Mouse (Mus musculus) frontal cortex, adult (tissue): ENCODE measurements around the gene Klhdc2.

ENCODE experiments used
- ATAC-seq: cut with Nextera tagmentation; 2 replicates; pipeline ENCODE4 v1.9.2; 2017; ENCODE audit warnings: mild to moderate bottlenecking, moderate library complexity, mixed read lengths; ENCODE audit not compliant: low TSS enrichment

Klhdc2 gene

DNA sequence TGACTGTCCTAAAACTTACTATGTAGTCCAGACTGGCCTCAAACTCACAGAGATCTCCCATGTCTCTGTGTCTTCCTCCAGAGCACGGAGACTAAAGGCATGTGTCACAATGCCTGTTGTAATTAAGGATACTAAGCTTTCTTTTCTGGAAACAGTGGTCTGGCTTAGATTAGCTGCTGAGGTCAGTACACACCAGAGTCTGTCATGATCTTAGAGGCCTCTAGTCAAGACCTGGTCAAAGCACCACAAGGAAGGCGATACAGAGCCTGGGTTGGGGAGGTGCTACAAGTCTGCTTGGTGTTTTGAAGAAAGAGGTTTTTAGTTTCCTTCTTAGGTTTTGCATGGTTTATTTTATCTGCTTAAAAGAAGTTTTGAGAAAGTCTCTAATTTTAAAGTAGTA lies 3.9 kb downstream of the Klhdc2 start:
- ATAC-seq = no peak

DNA sequence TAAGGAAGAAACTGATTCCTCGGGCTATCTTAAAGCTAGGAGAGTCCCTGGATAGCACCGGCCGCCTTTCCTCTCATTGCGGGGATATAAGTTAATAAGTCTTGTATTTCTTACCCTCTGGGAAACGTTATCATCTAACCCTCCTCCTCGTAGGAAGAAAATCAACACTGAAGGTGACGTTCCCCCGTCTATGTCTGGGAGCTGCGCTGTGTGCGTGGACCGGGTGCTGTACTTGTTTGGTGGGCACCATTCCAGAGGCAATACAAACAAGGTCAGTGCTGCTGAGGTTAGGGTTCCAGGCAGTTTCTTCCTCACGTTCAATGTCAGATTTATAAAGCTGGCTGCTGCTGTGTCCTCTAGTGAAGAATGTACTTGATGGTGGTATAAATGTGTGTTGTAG lies 5.7 kb downstream of the Klhdc2 start:
- no peak for ATAC-seq

DNA sequence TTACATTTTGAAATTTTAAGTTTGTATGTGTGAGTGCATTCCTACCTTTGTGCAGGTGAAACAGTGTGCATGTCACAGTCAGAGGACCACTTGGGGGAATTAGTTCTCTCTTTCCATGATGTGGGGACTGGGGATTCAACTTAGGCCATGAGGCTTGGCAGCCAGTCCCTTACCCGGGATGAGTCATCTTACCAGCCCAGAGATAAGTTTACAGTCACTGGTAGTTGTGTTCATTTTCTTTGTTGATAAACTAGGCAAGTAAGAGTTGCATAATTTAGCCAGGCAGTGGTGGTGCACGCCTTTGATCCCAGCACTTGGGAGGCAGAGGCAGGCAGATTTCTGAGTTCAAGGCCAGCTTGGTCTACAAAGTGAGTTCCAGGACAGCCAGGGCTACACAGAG lies 7.6 kb downstream of the Klhdc2 start:
- no peak for ATAC-seq

DNA sequence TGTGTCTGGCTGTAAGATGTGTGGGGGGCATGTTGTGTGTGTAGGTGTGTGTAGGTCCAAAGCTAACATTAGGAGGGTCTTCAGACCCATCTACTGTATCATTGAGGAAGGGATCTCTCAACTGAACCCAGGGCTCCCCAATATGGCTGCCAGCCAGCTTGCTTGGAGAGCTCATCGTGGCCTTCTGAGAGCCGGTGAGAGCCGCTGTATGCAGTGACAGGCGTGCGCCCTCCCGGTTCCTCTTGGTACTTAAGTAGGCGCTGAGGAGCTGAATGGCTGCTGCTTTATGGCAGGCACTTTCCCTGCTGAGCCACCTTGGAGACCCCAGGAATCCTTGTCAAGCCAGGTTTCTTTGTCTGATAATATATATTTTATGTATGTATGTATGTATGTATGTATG lies 9.9 kb downstream of the Klhdc2 start:
- no peak for ATAC-seq

DNA sequence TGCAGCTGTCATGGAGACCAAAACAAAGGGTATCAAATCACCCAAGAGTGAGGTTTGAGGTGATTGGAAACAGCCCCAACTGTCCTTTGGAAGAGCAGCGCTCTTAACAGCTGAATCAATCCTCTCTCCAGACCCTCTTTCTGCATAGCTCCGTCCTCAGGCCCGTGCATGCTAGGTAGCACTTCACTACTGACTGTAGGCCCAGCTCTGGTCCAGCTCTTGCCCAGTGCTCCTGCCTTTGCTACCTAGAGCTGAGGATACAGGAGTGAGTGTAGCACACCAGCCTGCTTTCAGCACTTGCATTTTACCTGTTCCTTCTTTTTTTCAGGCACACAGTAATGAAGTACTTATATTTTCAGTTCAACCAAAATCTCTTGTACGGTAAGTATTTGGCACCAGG lies 13.2 kb downstream of the Klhdc2 start:
- ATAC-seq = no peak

DNA sequence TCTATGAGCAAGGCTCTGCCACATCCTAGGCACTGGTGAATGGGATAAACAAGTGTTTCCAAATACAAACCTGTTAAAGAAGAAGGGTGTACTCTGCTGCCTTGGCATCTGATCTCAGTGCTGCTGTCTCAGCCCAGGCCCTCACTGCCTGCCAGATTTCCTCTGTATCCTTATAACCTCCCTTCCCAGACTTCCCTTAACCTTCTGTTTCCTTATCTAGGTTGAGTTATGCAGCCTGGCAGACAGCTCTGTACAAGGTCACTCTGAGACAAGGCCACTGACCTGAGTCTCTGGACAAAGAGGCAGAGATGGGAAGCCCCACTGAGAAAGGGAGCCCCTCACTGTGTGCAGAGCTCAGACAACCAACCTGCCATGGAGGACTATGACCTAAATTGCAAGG lies 21.9 kb downstream of the Klhdc2 start:
- no peak for ATAC-seq

DNA sequence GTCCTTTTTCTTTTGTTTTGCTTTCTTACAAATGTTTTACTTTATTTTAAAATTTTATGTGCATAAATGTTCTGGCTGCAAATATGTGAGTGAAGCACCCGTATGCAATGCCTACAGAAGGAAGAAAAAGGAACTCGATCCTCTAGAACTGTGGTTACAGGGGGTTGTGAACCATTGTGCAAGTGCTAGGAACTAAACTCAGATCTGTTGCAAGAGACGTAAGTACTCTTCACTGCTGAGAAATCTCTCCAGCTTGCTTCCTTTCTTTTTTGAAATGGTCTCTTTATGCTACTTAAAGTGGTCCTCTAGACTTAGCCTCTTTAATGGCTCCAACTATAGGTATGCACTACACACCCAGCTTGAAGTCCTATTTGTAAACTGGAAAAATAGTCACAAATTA lies 34.7 kb downstream of the Klhdc2 start:
- no peak for ATAC-seq

DNA sequence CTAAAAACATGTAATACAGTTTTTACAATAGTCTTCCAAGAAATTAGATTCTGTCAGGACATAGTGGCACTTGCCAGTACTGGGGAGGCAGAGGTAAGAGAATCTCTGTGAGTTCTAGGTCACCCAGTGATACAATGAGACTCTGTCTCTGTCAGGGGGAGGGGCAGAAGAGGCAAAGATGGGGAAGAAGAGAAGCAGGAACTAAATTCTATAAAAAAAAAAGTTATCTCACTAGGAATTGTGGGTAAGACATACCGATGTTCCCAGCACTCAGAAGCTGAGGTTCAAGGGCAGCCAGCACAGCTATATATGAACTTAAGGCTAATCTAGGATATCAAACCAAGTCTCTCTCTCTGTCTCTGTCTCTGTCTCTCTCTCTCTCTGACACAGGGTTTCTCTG lies 35.7 kb downstream of the Klhdc2 start:
- no peak for ATAC-seq

DNA sequence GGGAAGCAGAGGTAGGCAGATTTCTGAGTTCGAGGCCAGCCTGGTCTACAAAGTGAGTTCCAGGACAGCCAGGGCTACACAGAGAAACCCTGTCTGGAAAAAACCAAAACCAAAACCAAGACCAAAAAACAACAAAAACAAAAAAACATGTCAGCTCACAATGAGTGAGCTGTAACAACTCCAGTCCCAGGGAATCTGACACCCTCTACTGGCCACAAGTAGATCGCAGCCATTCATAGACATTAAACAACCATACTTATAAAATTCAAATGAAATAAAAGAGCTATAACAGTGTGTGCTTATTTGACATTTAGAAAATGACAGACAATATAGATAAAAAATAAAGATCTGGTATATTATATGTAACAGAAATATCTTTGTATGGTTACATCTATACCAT lies 37.1 kb downstream of the Klhdc2 start:
- no peak for ATAC-seq

DNA sequence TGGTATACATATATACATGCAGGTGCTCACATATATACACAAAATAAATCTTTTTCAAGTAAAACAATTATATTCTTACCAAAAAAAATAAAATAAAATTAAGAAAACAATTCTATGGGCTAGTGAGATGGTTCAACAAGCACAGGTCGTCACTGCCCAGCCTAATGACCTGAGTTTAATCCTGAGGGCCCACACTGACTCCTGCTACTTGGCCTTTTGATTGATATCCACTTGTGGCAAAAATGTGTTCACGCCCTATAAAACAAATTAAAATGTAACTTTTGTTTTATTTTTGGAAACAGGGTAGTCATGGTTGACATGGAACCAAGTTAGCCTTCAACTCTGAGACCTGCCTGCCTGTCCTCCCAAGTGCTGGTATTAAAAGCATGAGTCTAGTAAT lies 53.4 kb downstream of the Klhdc2 start:
- ATAC-seq = no peak

DNA sequence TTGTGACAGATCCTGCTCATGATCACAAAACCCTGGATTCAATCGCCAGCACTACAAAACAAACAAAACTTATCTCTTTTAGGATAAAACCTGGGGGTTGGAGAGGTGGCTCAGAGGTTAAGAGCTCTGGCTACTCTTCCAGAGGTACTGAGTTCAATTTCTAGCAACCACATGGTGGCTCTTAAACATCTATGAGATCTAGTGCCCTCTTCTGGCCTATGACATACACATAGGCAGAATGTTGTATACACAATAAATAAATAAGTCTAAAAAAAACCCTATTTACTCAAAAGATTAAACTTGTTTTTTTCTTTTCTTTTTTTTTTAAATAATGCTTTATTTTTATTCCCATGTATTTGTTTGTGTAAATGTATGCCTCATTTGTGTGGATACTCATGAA lies 55.2 kb downstream of the Klhdc2 start:
- no peak for ATAC-seq

DNA sequence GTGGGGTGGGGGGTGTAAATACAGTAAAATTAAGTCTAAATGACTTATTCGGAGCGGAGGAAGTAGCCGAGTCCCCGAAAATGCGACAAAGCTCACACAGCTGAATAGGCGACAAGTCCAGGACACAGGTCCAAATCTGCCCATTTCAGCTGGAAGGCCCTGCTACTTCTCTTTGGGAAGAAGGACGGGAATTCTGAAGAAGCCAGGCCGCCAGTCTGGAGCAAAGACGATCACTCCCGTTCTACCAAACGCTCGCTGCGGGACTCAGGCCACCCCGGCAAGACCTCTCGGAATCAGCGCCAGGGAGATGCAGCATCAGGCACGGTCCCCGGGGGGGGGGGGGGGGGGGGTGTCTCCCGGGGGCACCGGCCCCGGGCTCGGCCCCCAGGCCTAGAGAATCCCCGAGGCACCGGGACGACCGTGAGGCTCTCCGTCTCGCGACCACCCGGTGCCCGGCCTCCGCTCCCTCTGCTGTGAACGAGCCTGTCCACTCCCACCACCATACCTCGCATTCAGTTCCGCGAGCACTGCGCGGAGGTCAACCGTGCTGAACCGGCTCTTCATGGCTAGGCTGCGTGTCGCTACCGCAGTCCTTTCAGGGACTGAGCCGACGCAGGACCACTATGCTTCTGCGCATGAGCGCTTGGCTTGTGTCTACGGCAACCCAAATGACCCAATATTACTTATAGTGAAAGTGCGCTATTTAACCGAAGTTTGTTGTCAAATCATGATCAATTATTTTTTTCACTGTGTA lies 60.2 kb downstream of the Klhdc2 start, which contains the start of gene Nemf:
Nemf (minus strand) TSS at position 620 of the 754 bp plus-strand sequence.
- ATAC-seq = peak; percentile 66

DNA sequence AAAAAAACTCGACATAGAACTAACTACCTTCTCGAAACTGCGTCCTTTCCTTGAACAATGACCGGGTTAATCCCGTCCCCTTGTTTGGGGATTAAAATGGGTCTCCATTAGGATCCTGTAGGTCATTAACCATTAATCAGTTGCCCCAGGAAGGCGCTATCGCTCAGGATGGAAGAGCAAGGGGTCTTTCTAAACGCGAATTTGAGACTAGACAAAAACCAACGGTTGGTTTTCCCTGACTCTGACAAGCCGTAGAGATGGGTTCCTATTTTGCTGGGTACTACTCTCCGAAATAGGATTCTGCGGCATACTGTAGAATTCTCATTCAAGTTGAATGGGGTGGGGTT lies 60.8 kb downstream of the Klhdc2 start:
- ATAC-seq = no peak
